Mouse (Mus musculus): ENCODE measurements at regions not wholly inside any gene's neighbourhood (a gene's known extent, or its start where the extent isn't known, plus 50 kb on each side); places are given as distances from the start of the nearest gene placed in this dataset.

DNA sequence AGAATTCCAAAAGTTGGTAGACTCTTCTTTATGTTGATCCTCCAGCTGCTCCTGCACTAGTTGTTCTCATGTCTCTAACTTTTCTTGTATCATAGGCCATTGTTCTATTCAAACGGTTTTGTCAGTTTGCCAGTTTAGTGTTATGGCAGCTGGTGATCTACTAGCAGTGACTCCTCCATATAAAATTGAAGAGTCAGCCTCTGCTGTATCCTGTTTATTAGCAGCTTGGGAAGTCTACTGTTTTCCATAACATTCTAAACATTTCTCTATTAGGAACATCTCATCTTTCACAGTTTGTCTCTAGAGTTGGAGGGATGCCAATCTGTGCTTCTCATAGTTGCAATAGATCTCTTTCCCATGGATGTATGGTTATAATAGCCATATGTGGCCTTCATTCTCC lies 58.6 kb downstream of the Drd1 start:
- DNase-seq (ENCODE audit: low read depth, low spot score), result no peak

DNA sequence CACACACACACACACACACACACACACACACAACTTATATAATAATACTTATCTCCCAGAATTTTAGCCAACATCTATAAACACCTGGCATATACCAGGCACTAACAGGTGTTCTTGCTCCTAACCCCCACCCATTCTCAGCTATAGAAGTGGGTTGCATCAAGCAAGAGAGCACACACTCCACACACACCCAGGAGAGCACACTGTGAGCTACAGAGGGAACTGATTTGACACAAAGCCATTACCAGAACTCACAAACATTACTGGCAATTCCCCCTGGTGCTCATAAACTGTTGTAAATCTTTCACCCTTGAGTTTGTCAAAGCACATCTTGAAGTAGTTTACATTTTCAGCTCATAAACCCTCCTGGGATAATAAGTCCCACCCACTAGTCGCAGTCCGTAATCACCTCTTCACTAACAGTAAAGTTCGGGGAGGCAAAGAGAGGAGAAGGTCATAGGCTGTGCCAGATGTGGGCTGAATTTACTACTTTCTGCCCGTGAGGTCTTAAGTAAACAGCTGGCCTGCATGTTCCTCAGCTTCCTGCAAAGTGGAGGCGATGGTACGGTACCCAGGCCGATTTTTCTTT lies 62.5 kb downstream of the Drd1 start:
- no peak for DNase-seq (ENCODE audit: low read depth, low spot score)

DNA sequence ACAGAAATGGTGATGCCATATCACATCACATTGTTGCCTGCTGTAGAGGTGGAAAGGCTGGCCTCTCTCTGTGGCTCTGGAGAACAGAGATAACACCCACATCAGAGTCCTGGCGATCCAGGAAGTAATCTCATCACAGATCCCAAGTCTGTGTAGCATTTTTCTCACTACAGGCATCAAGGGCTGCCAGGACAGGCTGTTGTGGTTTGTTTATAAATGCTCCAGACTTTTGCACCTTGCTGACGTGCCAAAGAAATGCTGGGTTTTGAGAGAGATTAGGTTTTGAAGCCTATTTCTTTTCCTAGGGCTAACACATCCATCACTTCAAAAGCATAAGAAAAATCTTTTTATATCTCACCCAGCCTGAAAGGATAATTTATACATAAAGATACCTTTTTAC lies 76.3 kb downstream of the Drd1 start:
- DNase-seq (ENCODE audit: low read depth, low spot score), result no peak

DNA sequence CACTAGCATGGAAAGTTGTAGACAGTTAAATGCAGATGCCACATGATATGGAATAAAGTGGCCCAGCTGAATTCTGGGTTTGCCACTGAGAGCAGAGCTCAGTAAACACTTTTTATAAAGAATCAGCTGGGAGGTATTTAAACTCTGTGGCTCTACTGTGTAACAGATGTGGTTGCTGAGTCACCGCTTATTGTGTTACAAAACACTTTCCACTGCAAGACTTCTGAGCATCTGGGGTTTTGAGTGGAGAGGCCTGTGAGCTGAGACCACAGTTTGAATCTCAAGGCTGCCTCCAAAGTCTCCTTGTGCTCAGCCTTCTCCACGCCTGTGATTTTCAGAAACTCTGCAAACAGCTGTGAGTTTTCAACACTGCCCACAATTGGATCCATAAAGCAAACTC lies 86.1 kb downstream of the Drd1 start:
- DNase-seq (ENCODE audit: low read depth, low spot score), result no peak

DNA sequence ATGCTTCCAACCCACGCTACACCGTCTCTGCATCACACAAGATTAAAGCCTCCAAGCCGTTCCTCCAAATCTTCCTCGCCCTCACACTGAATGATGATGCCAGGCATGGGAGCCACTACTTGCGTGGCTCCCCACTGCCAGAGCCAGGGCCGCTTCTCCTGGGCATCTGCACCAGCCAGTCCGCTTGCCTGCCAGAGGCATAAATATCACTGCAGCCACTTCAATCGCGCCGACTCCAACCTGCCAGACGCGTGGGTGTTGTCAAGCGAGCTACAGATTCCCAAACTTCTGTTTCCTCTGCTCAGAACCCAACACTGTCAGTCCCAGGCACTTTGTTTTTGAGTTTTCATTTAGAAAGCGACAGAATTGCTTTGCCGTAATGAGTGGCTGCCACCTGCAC lies 99.3 kb downstream of the Drd1 start:
- DNase-seq (ENCODE audit: low read depth, low spot score), result no peak

DNA sequence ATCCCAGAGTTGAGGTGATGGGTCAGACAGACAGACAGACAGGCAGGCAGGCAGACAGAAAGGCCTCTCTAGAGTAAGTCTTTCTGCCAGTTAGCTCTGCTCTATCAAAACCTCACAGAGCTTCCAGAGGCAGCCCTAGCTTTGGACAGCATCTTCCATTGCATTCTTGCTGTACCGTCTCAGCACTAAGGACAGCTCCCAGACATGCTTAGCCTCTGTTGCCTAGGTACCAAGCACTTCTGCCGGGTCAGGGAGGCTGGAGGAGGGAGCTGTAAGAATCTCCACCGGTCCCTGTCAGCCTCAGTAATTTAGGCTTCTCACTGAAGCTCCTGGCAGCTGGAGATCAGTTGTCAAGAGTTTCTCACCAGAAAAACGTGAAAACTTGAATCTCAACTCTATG lies 107.4 kb downstream of the Drd1 start:
- peak; percentile 20 for DNase-seq (ENCODE audit: low read depth, low spot score)

DNA sequence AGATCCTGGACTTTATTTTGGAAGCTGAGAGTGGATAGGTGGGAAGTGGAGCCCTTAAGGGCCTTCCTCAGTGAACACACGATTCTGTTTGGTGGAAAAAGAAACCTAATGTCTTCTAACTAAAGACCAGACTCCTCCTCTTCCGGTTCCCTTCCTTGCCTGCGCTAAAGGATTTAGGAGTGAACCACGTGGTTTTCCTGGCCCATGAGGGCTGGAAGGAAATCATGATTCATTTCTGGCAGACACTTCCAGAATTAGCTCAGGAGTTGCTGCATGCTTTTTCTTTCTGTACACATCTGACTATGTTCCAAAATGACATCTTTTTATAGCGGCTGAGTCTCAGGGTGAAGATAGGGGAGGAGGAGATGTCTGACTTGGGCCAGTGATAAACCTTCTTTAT lies 109.8 kb downstream of the Drd1 start:
- no peak for DNase-seq (ENCODE audit: low read depth, low spot score)

DNA sequence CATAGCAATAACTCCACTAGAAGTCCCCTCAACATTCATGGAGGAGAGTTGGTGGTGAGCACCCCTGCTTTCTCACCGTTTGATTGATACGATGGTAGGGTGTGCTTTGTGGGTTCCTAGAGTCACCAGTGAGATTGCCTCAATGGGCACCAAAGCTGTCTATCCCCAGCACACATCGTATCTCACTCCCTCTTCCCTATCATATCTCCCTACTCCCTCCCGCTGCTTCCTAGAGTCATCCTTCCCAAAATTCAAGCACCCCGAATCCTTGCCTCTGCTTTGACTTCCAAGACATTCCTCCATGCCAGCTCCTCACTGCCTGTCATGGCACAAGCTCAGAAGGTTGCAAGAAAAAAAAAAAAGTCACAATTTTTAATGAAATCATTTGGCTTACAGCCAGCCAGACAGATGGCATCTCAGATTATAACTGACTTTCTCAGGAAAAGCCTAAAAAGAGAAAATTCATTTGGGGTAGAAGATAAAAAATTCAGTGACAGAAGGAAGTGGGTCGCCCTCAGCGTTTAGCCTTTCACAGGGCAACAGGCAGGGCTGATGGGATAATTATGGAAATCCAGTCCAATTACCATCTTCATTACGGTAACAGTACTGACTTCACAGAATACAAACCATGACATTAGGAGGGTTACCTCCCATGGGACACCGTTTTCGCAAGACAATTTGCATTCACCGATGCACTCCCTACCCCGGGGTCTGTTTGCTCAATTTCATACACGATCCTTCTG lies 114.3 kb downstream of the Drd1 start:
- no peak for DNase-seq (ENCODE audit: low read depth, low spot score)

DNA sequence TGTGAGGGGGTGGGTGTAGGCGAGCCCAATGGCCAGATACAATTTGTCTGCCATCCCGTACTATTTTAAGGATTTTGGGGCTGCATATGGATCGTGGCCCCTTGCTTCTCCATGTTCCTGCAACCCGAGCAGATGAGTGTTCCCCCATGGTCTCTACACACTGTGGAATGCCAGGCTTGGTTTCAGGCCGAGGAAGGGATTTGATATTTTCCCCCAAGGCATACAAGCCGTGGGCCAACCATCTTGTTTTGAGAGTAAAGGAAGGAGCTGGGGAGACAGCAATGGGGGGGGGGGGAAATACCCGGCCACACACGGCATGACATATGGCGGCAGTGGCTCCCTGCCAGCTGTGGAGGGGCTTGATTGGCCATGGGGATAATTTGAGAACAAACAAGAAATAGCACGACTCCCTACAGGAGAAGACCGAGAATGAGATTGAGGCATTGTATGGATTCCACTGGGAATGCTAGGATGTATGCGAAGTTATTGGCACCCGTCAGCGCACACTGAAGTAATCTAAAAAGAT lies 120.3 kb downstream of the Drd1 start:
- no peak for DNase-seq (ENCODE audit: low read depth, low spot score)

DNA sequence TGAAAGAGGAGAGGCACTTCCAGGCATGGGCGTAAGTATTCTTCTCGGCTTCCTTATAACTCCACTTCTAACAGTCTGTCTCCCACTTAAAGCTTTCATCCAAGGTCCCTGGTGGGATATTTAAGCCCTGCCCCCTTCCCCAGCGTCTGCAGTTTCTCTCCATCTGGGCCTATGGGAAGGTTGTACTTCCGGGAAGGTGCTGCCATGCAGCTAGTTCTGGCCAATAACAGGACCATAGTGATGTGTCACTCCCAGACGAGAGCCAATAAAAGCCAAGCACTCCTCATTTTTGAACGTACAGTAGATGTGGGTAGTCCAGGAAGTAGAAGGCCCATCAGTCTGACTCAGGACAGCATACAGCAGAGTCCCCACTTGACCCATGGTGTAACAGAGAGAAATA lies 121.0 kb downstream of the Drd1 start:
- no peak for DNase-seq (ENCODE audit: low read depth, low spot score)

DNA sequence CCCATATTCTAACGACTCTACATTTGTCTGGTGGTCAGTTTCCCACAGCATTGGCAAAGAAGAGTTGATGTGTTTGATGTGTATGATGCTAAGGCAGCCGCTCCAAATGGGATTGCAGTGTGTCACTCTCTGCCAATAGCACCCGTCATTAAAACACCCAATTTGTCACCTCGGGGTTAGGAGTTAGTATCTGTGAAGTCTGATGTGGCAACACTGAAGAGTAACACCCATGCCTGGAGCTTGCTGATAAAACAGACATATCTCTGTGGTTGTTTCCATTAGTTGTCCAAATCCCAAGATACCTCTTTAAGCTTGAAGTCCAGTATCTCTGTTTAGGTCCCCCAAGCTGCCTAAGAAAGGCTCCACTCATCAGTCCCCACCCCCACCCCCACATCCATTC lies 129.4 kb downstream of the Drd1 start:
- no peak for DNase-seq (ENCODE audit: low read depth, low spot score)

DNA sequence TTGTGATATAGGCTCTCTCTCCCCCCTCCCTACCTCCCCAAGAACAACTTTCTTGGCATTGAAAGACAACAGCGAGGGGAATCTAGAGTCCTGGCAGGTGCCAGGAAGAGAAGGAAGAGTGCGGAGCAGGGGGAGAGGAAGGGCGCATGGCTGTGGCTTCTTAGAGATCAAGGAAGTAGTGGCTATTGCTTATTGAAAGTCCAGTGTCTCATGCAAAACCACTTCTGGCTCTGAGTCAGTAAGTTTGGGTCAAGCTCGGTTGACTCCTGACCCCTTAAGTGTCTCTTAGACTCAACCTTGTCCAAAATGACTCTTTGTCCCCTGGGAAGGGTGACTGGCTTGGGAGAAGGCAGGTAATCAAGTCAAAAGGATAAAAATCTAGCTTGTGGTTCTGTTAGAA lies 131.1 kb downstream of the Drd1 start:
- DNase-seq (ENCODE audit: low read depth, low spot score), result no peak

DNA sequence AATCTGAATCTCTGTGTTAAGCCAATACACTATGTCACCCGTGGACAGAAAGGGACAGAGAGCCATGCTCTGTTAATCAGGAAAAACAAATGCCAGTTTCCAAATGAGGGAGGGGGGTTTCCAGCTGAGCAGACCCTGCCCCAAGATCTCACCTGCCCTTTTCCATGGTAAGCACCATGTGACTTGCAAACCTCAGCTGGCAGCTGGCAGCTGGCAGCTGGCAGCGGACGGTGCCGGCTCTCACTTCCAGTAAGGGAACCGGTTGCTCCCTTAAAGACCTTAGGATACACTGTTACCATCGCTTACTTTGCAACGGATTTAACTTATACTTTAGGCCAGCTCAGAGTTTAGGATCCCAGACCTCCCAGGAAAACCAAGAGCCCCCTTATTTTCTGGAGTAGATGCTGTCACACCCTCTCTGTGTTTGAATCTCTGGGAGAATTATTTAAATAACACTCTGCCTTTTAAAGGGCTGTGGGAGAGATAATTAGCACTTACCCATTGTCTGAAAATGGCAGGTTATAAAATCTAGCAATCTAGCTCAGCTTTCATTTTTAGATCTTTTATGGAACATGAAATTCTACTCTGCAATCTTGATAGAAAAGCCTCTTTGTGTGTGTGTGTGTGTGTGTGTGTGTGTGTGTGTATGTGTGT lies 131.7 kb downstream of the Drd1 start:
- DNase-seq (ENCODE audit: low read depth, low spot score), result no peak

DNA sequence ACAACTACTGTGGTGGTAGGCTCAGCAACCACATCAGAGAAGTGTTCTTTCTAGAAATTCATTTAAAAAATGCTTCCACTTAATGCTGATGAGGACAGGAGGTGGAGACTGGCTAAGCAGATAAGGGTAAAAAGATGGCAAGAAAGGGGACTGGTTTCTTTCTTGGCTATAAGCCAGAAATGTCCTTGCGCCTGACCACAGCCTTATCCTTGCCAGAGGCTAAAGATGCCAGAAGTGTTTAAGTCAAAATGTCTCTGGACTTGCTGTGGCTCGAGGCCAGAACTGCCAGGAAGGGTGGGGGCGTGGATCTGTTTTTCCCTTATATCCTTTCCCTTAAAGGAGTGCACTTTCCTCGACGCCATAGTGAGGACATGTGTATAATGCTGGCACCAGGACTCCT lies 133.7 kb downstream of the Drd1 start:
- DNase-seq (ENCODE audit: low read depth, low spot score), result no peak

DNA sequence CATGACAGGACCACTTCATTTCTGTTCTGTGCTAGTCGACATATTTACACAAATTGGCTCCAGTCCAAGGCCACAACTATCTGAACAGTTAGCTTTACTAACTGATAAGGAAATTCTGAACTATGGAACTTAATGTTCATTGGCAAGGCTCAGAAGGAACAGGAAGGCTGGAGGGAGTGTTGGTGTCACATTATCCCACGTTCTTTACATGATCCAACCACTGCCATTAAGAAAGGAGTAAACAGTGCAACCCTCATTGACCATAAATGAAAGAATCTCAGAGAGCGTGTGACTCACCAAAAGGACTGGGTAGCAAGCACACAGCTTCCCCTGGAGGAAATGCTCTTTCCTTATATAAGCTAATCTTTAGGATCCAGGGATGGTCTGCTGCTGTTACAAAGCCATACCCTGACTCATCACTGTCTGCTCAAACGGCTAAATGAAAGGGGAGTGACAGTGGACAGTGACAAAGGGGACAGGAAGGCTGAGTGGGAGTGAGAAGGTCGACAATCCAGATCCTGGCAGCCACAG lies 135.6 kb downstream of the Drd1 start:
- DNase-seq (ENCODE audit: low read depth, low spot score), result no peak

DNA sequence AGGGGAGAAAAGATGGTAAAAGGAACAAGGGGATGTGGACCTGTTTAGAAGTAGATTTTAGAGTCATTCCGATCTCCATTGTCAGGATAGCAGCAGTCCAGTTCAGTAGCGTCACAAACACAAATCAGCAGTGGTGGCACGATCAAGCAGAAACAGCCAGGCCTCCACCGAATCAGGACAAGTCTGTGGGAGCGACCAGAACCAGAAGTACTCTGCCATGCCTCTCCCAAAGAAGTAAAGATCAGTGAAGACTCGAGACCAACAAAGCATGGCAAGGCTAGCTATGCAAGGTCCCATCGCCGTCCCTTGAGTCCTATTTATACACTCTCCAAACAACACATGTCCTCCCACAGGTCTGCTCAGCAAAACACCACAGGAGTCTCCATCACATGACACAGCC lies 140.0 kb downstream of the Drd1 start:
- DNase-seq (ENCODE audit: low read depth, low spot score), result no peak

DNA sequence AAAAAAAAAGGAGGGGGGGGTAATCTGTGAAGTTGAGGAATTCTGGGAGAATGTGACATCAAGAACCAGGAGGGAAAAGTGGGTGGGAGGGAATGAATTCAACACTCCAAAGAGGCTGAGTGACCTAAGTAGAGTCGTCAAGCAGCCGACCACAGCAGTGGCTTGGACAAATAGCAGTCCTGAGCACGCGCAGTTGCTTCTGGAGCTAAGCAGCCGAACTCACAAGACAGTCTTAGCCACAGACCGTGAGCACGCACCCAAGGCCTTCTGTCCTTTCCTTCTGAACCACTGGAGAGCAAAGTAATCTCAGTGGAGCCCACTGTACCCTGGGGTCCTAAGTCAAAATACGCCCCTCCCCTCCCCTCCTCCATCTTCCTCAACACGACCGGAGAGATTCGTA lies 141.1 kb downstream of the Drd1 start:
- no peak for DNase-seq (ENCODE audit: low read depth, low spot score)

DNA sequence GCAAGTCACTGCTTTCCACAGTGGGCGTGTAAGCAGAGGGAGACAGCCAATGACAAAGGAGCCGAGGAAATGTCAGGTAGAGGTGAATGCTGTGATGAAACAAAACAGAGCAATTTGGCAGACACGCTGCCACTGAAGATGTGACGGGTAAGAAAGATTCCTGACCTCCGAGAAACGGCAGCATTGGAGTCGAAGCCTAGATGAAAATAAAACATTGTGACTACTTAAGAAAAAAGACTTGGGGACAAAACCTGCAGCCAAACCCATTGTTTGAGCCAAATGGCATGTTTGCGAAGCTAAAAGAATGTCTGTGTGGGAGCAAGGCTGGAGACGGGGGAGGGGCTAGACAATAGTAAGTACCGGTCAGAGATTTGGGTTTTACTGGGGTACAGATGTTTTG lies 142.0 kb downstream of the Drd1 start:
- no peak for DNase-seq (ENCODE audit: low read depth, low spot score)

DNA sequence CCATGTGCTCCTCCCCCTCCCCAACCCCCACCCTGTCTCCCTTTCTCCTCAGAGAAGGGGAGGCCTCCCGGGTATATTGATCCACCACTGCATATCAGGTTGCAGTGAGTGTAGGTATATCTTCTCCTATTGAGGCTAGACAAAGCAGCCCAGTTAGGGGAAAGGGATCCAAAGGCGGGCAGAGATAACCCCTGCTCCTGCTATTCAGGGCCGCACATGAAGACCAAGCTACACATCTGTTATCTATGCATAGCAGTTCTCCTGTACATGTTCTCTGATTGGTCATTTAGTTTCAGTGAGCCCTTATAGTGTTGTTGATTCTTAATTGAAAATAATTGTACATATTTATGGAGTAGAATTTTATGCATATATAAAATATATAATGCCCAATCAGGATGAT lies 143.7 kb downstream of the Drd1 start:
- DNase-seq (ENCODE audit: low read depth, low spot score), result no peak

DNA sequence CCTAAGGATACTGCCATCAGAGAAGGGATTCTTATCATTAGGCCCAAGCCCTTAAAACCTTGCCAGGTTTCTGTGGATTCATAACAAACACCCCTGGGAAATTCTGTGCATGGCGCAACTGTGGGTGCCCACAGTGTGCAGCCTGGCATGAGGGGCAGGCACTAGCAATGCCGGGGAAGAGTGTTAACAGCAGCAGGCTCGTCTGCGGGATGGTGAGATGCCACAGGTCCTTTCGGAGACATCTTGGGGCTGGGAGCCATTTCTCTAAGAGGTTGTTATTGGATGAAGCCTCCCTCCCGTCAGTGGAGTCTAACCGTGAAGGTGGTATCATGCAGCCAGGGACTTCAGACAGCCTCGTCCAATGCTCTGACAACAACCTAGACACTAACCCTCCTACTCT lies 144.2 kb downstream of the Drd1 start:
- no peak for DNase-seq (ENCODE audit: low read depth, low spot score)

DNA sequence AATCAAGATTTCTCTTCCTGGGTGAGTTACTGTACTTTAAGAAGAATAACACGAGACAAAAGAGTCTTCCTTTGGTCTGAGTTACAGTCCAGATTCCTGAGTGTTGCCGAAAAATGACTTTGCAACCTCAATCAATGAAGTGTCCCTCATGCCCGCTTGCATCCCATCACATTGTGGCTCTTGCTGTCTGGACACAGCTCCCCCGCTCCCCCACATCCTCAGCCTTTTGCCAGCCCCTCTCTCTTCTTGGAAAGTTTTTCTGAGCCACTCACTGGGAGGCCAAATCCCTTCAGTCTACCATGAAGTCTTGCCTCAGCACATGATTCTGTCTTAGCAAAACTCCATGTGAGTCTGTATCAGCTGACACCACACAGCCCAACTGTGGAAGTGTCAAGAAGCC lies 145.3 kb downstream of the Drd1 start:
- DNase-seq (ENCODE audit: low read depth, low spot score), result no peak

DNA sequence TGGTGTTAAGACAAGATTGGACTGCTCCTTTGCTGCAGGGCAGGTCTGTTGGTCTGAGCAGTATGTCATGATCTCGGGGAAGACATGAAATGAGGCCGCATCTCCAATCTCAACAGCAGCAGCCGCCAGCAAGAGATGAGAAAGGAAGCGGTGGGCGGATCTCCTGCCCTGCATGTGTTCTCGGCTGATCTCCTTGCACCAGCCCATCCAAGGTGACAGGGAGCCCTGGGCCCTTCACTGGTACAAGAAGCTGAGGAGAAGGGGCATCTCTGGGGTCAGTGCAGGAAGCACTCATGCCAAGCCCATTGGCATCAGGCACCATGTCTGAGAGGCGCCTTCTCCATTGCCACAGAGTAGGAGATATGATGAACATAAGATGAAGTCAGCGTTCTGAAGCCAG lies 151.0 kb downstream of the Drd1 start:
- DNase-seq (ENCODE audit: low read depth, low spot score), result no peak

DNA sequence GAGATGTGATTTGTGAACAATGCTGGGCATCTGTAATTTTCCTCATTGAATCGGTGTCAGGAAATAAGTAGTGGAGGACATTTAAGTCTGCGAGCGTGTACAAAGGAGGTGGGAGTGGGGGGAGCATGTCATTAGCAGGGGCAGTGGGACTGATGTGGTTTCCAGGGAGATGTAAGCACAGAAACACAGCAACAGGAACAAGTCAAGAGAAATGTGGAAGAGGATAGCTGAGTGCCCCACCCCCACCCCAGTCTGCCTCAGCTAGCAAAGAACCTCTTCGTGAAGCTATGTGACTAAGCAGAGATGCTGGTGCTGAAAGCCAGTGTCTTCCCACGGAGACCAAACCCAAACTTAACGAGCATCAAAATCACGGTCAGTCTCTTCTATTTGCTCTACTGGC lies 151.9 kb downstream of the Drd1 start:
- DNase-seq (ENCODE audit: low read depth, low spot score), result no peak

Measured in WW6 (cell line).